Mouse (Mus musculus): ENCODE measurements at regions not wholly inside any gene's neighbourhood (a gene's known extent, or its start where the extent isn't known, plus 50 kb on each side); places are given as distances from the start of the nearest gene placed in this dataset.

GRCm38 (mm10) chr16:78090155-78090554 lies 211.1 kb upstream of the Cxadr start:
- Histone ChIP-seq H3K4me2 (ENCODE audit: low read depth) (no peak overlapping the region), H3K4me1 (replicated peaks; ENCODE audit: control insufficient read depth in 2 of 2, insufficient read depth in 2 of 2, low read length in 1 of 2) (no peaks in the 10 kb centered on the region), H3K27ac (no peak overlapping the region), H3K27me3 (ENCODE audit: control insufficient read depth, insufficient read depth, low read length) (no peaks in the 10 kb centered on the region), H3K9ac (replicated peaks) (no peak overlapping the region), H3K9me3 (ENCODE audit: control insufficient read depth, low read length) (no peaks in the 10 kb centered on the region), H3K4me3 (ENCODE audit: insufficient read depth in 1 of 2, low read depth in 2 of 2, low read length in 2 of 2) (no peak overlapping the region), H3K36me3 (replicated peaks; ENCODE audit: control insufficient read depth, insufficient read depth, low read depth) (no peaks in the 10 kb centered on the region)
- 56% methylated on average over 3 of the region's 3 CpGs for WGBS (ENCODE audit: insufficient replicate concordance)
- ATAC-seq (ENCODE audit: insufficient read depth): no peak
- TF ChIP-seq CTCF (IDR thresholded peaks at IDR 0.05; ENCODE audit: low read depth) (no peak), EP300 (IDR thresholded peaks at IDR 0.05; ENCODE audit: low read depth) (no peak)
- no peak for DNase-seq (ENCODE audit: low read depth in 3 of 3, low spot score in 3 of 3)

GRCm38 (mm10) chr16:78067532-78068118 lies 233.7 kb upstream of the Cxadr start:
- ATAC-seq (ENCODE audit: insufficient read depth) (no peak), DNase-seq (ENCODE audit: low read depth in 3 of 3, low spot score in 3 of 3) (no peak)
- H3K27ac ChIP-seq: no peak overlapping the region
- TF ChIP-seq CTCF (IDR thresholded peaks at IDR 0.05; ENCODE audit: low read depth) (no peak), EP300 (IDR thresholded peaks at IDR 0.05; ENCODE audit: low read depth) (no peak)
- WGBS (ENCODE audit: insufficient replicate concordance): 58% methylated on average over 10 of the region's 10 CpGs
- H3K27me3 ChIP-seq (ENCODE audit: control insufficient read depth, insufficient read depth, low read length): no peaks in the 10 kb centered on the region
- H3K4me3 ChIP-seq (ENCODE audit: insufficient read depth in 1 of 2, low read depth in 2 of 2, low read length in 2 of 2): no peak overlapping the region
- H3K9me3 ChIP-seq (ENCODE audit: control insufficient read depth, low read length): no peaks in the 10 kb centered on the region
- no peaks in the 10 kb centered on the region for H3K4me1 ChIP-seq (replicated peaks; ENCODE audit: control insufficient read depth in 2 of 2, insufficient read depth in 2 of 2, low read length in 1 of 2)
- no peak overlapping the region for H3K9ac ChIP-seq (replicated peaks)
- H3K4me2 ChIP-seq (ENCODE audit: low read depth): no peak overlapping the region
- no peaks in the 10 kb centered on the region for H3K36me3 ChIP-seq (replicated peaks; ENCODE audit: control insufficient read depth, insufficient read depth, low read depth)

DNA sequence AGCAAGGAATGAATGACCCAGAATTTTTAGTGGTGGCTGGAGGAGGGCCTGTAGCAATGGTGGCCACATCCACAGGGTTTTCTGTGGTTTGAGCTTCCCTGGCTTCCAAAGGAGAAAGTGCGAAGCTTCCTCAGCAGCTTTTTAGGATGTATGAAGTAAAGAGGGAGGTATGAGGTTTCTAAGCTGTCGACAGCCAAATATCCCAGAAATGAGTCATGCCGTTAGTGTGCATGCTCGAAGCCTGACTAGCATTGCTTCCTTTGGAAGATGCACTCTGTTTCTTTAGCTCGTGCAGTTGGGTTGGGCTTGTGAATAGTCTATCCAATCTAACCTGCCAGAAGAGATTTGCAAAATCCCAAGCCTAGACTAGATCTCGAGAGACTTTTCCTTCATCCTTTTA lies 240.8 kb upstream of the Cxadr start:
- Histone ChIP-seq H3K36me3 (replicated peaks; ENCODE audit: control insufficient read depth, insufficient read depth, low read depth) (no peaks in the 10 kb centered on the region), H3K4me1 (replicated peaks; ENCODE audit: control insufficient read depth in 2 of 2, insufficient read depth in 2 of 2, low read length in 1 of 2) (no peaks in the 10 kb centered on the region), H3K27me3 (ENCODE audit: control insufficient read depth, insufficient read depth, low read length) (no peaks in the 10 kb centered on the region), H3K27ac (no peak overlapping the region), H3K9me3 (ENCODE audit: control insufficient read depth, low read length) (no peaks in the 10 kb centered on the region), H3K4me3 (ENCODE audit: insufficient read depth in 1 of 2, low read depth in 2 of 2, low read length in 2 of 2) (no peak overlapping the region), H3K4me2 (ENCODE audit: low read depth) (no peak overlapping the region), H3K9ac (replicated peaks) (no peak overlapping the region)
- DNase-seq (ENCODE audit: low read depth in 3 of 3, low spot score in 3 of 3) (no peak), ATAC-seq (ENCODE audit: insufficient read depth) (no peak)
- TF ChIP-seq EP300 (IDR thresholded peaks at IDR 0.05; ENCODE audit: low read depth) (no peak), CTCF (IDR thresholded peaks at IDR 0.05; ENCODE audit: low read depth) (no peak)
- WGBS (ENCODE audit: insufficient replicate concordance): 68% methylated on average over 6 of the region's 6 CpGs

GRCm38 (mm10) chr16:78057549-78057948 lies 243.7 kb upstream of the Cxadr start:
- H3K36me3 ChIP-seq (replicated peaks; ENCODE audit: control insufficient read depth, insufficient read depth, low read depth): no peaks in the 10 kb centered on the region
- WGBS (ENCODE audit: insufficient replicate concordance): 55% methylated on average over 3 of the region's 3 CpGs
- H3K4me2 ChIP-seq (ENCODE audit: low read depth): no peak overlapping the region
- H3K27me3 ChIP-seq (ENCODE audit: control insufficient read depth, insufficient read depth, low read length): no peaks in the 10 kb centered on the region
- H3K9me3 ChIP-seq (ENCODE audit: control insufficient read depth, low read length): no peaks in the 10 kb centered on the region
- TF ChIP-seq EP300 (IDR thresholded peaks at IDR 0.05; ENCODE audit: low read depth) (no peak), CTCF (IDR thresholded peaks at IDR 0.05; ENCODE audit: low read depth) (no peak)
- no peak for DNase-seq (ENCODE audit: low read depth in 3 of 3, low spot score in 3 of 3)
- H3K4me3 ChIP-seq (ENCODE audit: insufficient read depth in 1 of 2, low read depth in 2 of 2, low read length in 2 of 2): no peak overlapping the region
- H3K27ac ChIP-seq: no peak overlapping the region
- no peak for ATAC-seq (ENCODE audit: insufficient read depth)
- no peaks in the 10 kb centered on the region for H3K4me1 ChIP-seq (replicated peaks; ENCODE audit: control insufficient read depth in 2 of 2, insufficient read depth in 2 of 2, low read length in 1 of 2)
- no peak overlapping the region for H3K9ac ChIP-seq (replicated peaks)

- no peaks in the 10 kb centered on the region for H3K4me1 ChIP-seq (replicated peaks; ENCODE audit: control insufficient read depth in 2 of 2, insufficient read depth in 2 of 2, low read length in 1 of 2)
- H3K9ac ChIP-seq (replicated peaks): no peak overlapping the region
- TF ChIP-seq CTCF (IDR thresholded peaks at IDR 0.05; ENCODE audit: low read depth) (no peak), EP300 (IDR thresholded peaks at IDR 0.05; ENCODE audit: low read depth) (no peak)
- H3K4me2 ChIP-seq (ENCODE audit: low read depth): no peak overlapping the region
- 45% methylated on average over 7 of the region's 7 CpGs for WGBS (ENCODE audit: insufficient replicate concordance)
- H3K27ac ChIP-seq: no peak overlapping the region
- no peak overlapping the region for H3K4me3 ChIP-seq (ENCODE audit: insufficient read depth in 1 of 2, low read depth in 2 of 2, low read length in 2 of 2)
- ATAC-seq (ENCODE audit: insufficient read depth) (no peak), DNase-seq (ENCODE audit: low read depth in 3 of 3, low spot score in 3 of 3) (no peak)
- H3K27me3 ChIP-seq (ENCODE audit: control insufficient read depth, insufficient read depth, low read length): no peaks in the 10 kb centered on the region
- no peaks in the 10 kb centered on the region for H3K9me3 ChIP-seq (ENCODE audit: control insufficient read depth, low read length)
- H3K36me3 ChIP-seq (replicated peaks; ENCODE audit: control insufficient read depth, insufficient read depth, low read depth): no peaks in the 10 kb centered on the region
Observed at GRCm38 (mm10) chr16:78052133-78052532, 249.2 kb upstream of the Cxadr start.

All from liver, embryonic 14.5 days (tissue).